22 mouse cellular contexts compared by ENCODE assay signal in genomic region chr5:118700978-118701377, GRCm38 (mm10).
DNase-seq lines count a peak whose midpoint lies in the region; ATAC-seq lines count a peak whose summit lies in the region.
"Had no signal": no experiment of that assay in that cellular context is flagged by ENCODE, and none has a peak within 500 bp of the region (broad histone marks: within the 10 kb centered on the region; RNA-seq: fewer than 3 reads in every experiment).

No protein-coding gene starts in this region.

- peaks cover 74% of the 10 kb centered on the region for H3K4me1 ChIP-seq in heart, embryonic 10.5 days
- peaks cover 53% of the 10 kb centered on the region for H3K4me1 ChIP-seq in heart, embryonic 15.5 days (replicated peaks)
- H3K4me1 ChIP-seq in midbrain, embryonic 10.5 days = peaks cover 67% of the 10 kb centered on the region
- peaks cover 61% of the 10 kb centered on the region for H3K4me1 ChIP-seq in midbrain, embryonic 15.5 days
- peaks cover 52% of the 10 kb centered on the region for H3K4me1 ChIP-seq in embryonic facial prominence, embryonic 10.5 days

- H3K4me3 ChIP-seq in heart, embryonic 10.5 days = no peak overlapping the region
- no peak overlapping the region for H3K4me3 ChIP-seq in heart, embryonic 15.5 days
- H3K4me3 ChIP-seq in midbrain, embryonic 10.5 days = no peak overlapping the region
- H3K4me3 ChIP-seq in midbrain, embryonic 15.5 days = no peak overlapping the region
- no peak overlapping the region for H3K4me3 ChIP-seq in embryonic facial prominence, embryonic 10.5 days

- DNase-seq in heart, adult 11 months = peak; percentile 84
- no peak for DNase-seq in heart, embryonic 10.5 days (ENCODE audit: low spot score)
- no peak for DNase-seq in heart, postnatal 14 days
- no peak for DNase-seq in midbrain, embryonic 10.5 days (ENCODE audit: low spot score)
- peak; percentile 69 for DNase-seq in mesoderm, embryonic 11.5 days (ENCODE audit: low read depth, low spot score)
- no peak for DNase-seq in embryonic facial prominence, embryonic 10.5 days (ENCODE audit: low spot score)
- DNase-seq: adrenal gland, adult 2 months; adrenal gland, adult 8-10 months; adrenal gland, postnatal 10 days; adrenal gland, postnatal 14 days; adrenal gland, postnatal 25 days; adrenal gland, postnatal 36 days; B cell, adult 2 months; cerebellum, adult 11 months; cerebellum, adult 11-12 months had no signal

- H3K27ac ChIP-seq in heart, embryonic 10.5 days = no peak overlapping the region
- H3K27ac ChIP-seq in heart, embryonic 15.5 days = no peak overlapping the region
- peak overlapping the region; percentile 23; the same call in 1 of the 2 replicates for H3K27ac ChIP-seq in midbrain, embryonic 10.5 days (replicated peaks)
- H3K27ac ChIP-seq in midbrain, embryonic 15.5 days = no peak overlapping the region
- no peak overlapping the region for H3K27ac ChIP-seq in embryonic facial prominence, embryonic 10.5 days (replicated peaks)

- no peaks in the 10 kb centered on the region for H3K9me3 ChIP-seq in heart, embryonic 10.5 days
- no peaks in the 10 kb centered on the region for H3K9me3 ChIP-seq in heart, embryonic 15.5 days (replicated peaks)
- H3K9me3 ChIP-seq in midbrain, embryonic 10.5 days (replicated peaks) = no peaks in the 10 kb centered on the region
- no peaks in the 10 kb centered on the region for H3K9me3 ChIP-seq in midbrain, embryonic 15.5 days
- no peaks in the 10 kb centered on the region for H3K9me3 ChIP-seq in embryonic facial prominence, embryonic 10.5 days
- H3K9me3 ChIP-seq: G1E had no signal

- intact Hi-C loops in heart, postnatal 14 days (cut with DNase I) = no loop called here

- no peak overlapping the region; the same call in 1 of the 2 replicates for H3K9ac ChIP-seq in heart, embryonic 15.5 days
- H3K9ac ChIP-seq in midbrain, embryonic 15.5 days = no peak overlapping the region

- WGBS in heart, embryonic 10.5 days = 73% methylated on average over 4 of the region's 4 CpGs
- WGBS in heart, embryonic 15.5 days = 77% methylated on average over 4 of the region's 4 CpGs
- 86% methylated on average over 4 of the region's 4 CpGs for WGBS in midbrain, embryonic 10.5 days
- 90% methylated on average over 4 of the region's 4 CpGs for WGBS in midbrain, embryonic 15.5 days
- WGBS in embryonic facial prominence, embryonic 10.5 days = 83% methylated on average over 4 of the region's 4 CpGs

- 0 out of 2 replicates have a peak overlapping the region, but pooled peaks have one; percentile 14 for H3K4me2 ChIP-seq in heart, embryonic 15.5 days
- H3K4me2 ChIP-seq in midbrain, embryonic 15.5 days = no peak overlapping the region

- ATAC-seq in heart, embryonic 15.5 days (replicated peaks; ENCODE audit: insufficient number of reproducible peaks, insufficient read depth, low FRiP score, low read depth) = no peak
- ATAC-seq in midbrain, embryonic 15.5 days (replicated peaks) = no peak
- ATAC-seq: activated CD4-positive, CD25-positive, alpha-beta regulatory T cell, adult 4 months; CD4-positive, CD25-positive, alpha-beta regulatory T cell, adult 4 months; Patski had no signal

- H3K27me3 ChIP-seq in heart, embryonic 10.5 days (ENCODE audit: insufficient read depth, poor library complexity, severe bottlenecking) = no peaks in the 10 kb centered on the region
- H3K27me3 ChIP-seq in heart, embryonic 15.5 days = no peaks in the 10 kb centered on the region
- no peaks in the 10 kb centered on the region for H3K27me3 ChIP-seq in midbrain, embryonic 10.5 days (ENCODE audit: low read depth, poor library complexity, severe bottlenecking)
- no peaks in the 10 kb centered on the region for H3K27me3 ChIP-seq in midbrain, embryonic 15.5 days (replicated peaks)
- no peaks in the 10 kb centered on the region for H3K27me3 ChIP-seq in embryonic facial prominence, embryonic 10.5 days (replicated peaks; ENCODE audit: low read depth, poor library complexity, severe bottlenecking)
- H3K27me3 ChIP-seq: CH12.LX, Patski had no signal

- H3K36me3 ChIP-seq in heart, embryonic 10.5 days = no peaks in the 10 kb centered on the region
- H3K36me3 ChIP-seq in heart, embryonic 15.5 days = no peaks in the 10 kb centered on the region
- no peaks in the 10 kb centered on the region for H3K36me3 ChIP-seq in midbrain, embryonic 10.5 days
- no peaks in the 10 kb centered on the region for H3K36me3 ChIP-seq in midbrain, embryonic 15.5 days (replicated peaks)
- no peaks in the 10 kb centered on the region for H3K36me3 ChIP-seq in embryonic facial prominence, embryonic 10.5 days (replicated peaks)

Comparison
In these comparisons a context has a peak if more than half of its experiments do, and no peak if none do; other contexts are left out.
1. DNase-seq: peak in heart, adult 11 months (single experiment) and mesoderm, embryonic 11.5 days (single experiment); none in heart, embryonic 10.5 days (single experiment), heart, postnatal 14 days (0 of 2), midbrain, embryonic 10.5 days (single experiment) and embryonic facial prominence, embryonic 10.5 days (single experiment).